ENCODE assay signal across 10 mouse cellular contexts in genomic region chr1:58677575-58677974, GRCm38 (mm10). TPM values are rescaled to one million over a fixed set of nuclear protein-coding genes. Genes with fewer than 3 reads are reported as not detected.
DNase-seq lines count a peak whose midpoint lies in the region; ATAC-seq lines count a peak whose summit lies in the region.
"Had no signal": no experiment of that assay in that cellular context is flagged by ENCODE, and none has a peak within 500 bp of the region (broad histone marks: within the 10 kb centered on the region; RNA-seq: fewer than 3 reads in every experiment).

No protein-coding gene starts in this region.

- H3K4me2 ChIP-seq in midbrain, embryonic 15.5 days, result no peak overlapping the region

- WGBS in midbrain, embryonic 15.5 days, result 91% methylated on average over 1 of the region's 1 CpGs

- H3K4me1 ChIP-seq in midbrain, embryonic 15.5 days, result no peaks in the 10 kb centered on the region

- H3K9me3 ChIP-seq in midbrain, embryonic 15.5 days, result no peaks in the 10 kb centered on the region

- no peak overlapping the region for H3K4me3 ChIP-seq in midbrain, embryonic 15.5 days
- H3K4me3 ChIP-seq: myocyte had no signal

- no peak overlapping the region for H3K9ac ChIP-seq in midbrain, embryonic 15.5 days

- DNase-seq in gastrocnemius, adult 18-20 months (ENCODE audit: low spot score), result peak; percentile 23
- DNase-seq in gastrocnemius, adult 8-10 months (ENCODE audit: low spot score in 2 of 2), result no peak
- peak; percentile 54 for DNase-seq in testis, postnatal 10 days (ENCODE audit: low spot score)
- DNase-seq in testis, postnatal 14 days (ENCODE audit: low spot score), result no peak
- DNase-seq in cerebellum, postnatal 14 days, result peak; percentile 34 to 55
- peak; percentile 53 for DNase-seq in kidney, adult 9 months
- peak; percentile 62 for DNase-seq in retina, postnatal 1 day

- no peak overlapping the region for H3K27ac ChIP-seq in midbrain, embryonic 15.5 days

- H3K36me3 ChIP-seq in midbrain, embryonic 15.5 days (replicated peaks), result no peaks in the 10 kb centered on the region

- ATAC-seq in midbrain, embryonic 15.5 days (replicated peaks), result no peak

- no peaks in the 10 kb centered on the region for H3K27me3 ChIP-seq in midbrain, embryonic 15.5 days (replicated peaks)

RNA-seq across cellular contexts. Expression of gene Als2cr12, which starts 18.2 kb away (rescaled TPM):
- total RNA-seq in gastrocnemius, adult 18-20 months (2021), result not detected
- total RNA-seq in gastrocnemius, adult 8-10 months (2022), result not detected
- polyA plus RNA-seq in midbrain, embryonic 15.5 days (2015; fragmentation: Nextera tagmentation; extraction: Ambion mirVana), result not detected in 2 replicates
- polyA plus RNA-seq: heart, embryonic 16.5 days had no signal

RNA-seq across cellular contexts. Expression of gene Cflar, which starts 33.7 kb away (rescaled TPM):
- 10 to 100 TPM; 36.3 to 46.3 TPM for total RNA-seq in gastrocnemius, adult 18-20 months (2021)
- total RNA-seq in gastrocnemius, adult 8-10 months (2022), result 10 to 100 TPM; 31.3 to 39.7 (median 38.9) TPM
- 15.3 and 16.1 TPM in 2 replicates for polyA plus RNA-seq in midbrain, embryonic 15.5 days (2015; fragmentation: Nextera tagmentation; extraction: Ambion mirVana)

Comparison
In these comparisons a context has a peak if more than half of its experiments do, and no peak if none do; other contexts are left out.
1. DNase-seq: peak in gastrocnemius, adult 18-20 months (single experiment), testis, postnatal 10 days (single experiment), cerebellum, postnatal 14 days (2 of 2), kidney, adult 9 months (single experiment) and retina, postnatal 1 day (single experiment); none in gastrocnemius, adult 8-10 months (0 of 2) and testis, postnatal 14 days (single experiment).